Mouse (Mus musculus) C2C12 (cell line): ENCODE data around the gene Usp2.

ENCODE experiments used
- CTCF ChIP-seq: IDR thresholded peaks from one replicate; pipeline ENCODE4 v1.5.1; 2011; ENCODE audit not compliant: control insufficient read depth, insufficient read depth, insufficient read length
- FOSL1 ChIP-seq: IDR thresholded peaks from one replicate; pipeline ENCODE4 v1.8.0; 2011; ENCODE audit warnings: mild to moderate bottlenecking, low read length; ENCODE audit not compliant: poor library complexity, insufficient read depth, severe bottlenecking
- MAX ChIP-seq: IDR thresholded peaks from one replicate; pipeline ENCODE4 v1.6.1; 2011; ENCODE audit warnings: mild to moderate bottlenecking, control low read depth

DNA sequence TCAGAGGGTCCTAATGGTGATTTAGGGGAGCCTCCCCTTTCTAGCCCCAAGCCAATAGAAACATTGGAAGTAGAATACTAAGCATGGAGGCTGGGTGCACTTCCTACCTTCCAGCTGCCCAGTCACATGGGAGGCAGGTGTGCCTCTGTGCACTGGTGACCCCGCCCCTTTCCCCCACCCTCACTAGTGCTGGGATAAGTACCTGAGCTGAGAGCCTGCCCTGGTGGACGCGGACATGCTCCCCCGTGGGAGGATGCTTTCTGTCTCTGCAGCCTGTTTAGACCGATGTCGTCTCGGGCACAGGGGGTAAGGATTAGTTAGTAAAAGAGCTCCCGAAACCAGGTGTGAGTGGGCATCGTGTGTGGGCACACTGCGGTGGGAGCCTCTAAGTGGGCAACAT is 20.1 kb downstream of the Usp2 start:
- TF ChIP-seq CTCF (no peak), FOSL1 (no peak), MAX (no peak)
